Mouse (Mus musculus) liver, adult 2 months (tissue): ENCODE measurements around the gene Pde4a.

Source experiments
- CTCF ChIP-seq: fragments of 200-500 bp; IDR thresholded peaks from 2 replicates; pipeline ENCODE4 v1.5.1; 2011; ENCODE audit warnings: low read depth, low read length, control low read depth
- POLR2A ChIP-seq: fragments of 200-500 bp; IDR thresholded peaks from 2 replicates; pipeline ENCODE4 v1.6.1; 2011; ENCODE audit warnings: low read length, control low read depth; ENCODE audit not compliant: insufficient read depth; ENCODE audit errors: extremely low read depth

GRCm38 (mm10) chr9:21233805-21234204 lies 68.3 kb downstream of the Pde4a start:
- TF ChIP-seq CTCF (no peak), POLR2A (no peak)
